In the genomic region with DNA sequence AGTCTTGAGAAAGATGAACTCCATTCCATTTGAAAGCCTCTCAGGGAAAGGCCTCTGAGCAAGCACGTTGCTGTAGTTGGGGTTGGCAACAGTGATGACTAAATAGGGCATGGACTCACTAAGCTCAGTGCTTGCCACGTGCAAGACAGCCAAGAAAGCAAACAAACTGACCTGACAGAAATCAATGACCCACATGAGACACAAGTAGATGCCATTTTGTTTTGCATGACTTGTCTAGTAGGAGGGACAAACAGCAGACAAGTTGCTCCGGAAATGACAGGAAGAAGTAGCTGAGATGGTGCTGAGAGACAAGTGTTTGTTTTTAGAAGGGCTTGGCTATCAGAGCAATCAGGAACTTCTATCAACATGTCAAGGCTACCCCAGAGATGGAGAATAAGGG, we compare ENCODE assay signal across 9 mouse cellular contexts.
"Had no signal": no experiment of that assay in that cellular context is flagged by ENCODE, and none has a peak within 500 bp of the region (broad histone marks: within the 10 kb centered on the region; RNA-seq: fewer than 3 reads in every experiment).

No protein-coding gene starts in this region.

- DNase-seq: kidney, adult 8-10 months; kidney, postnatal 25 days; layer of hippocampus, adult 9-11 months; lung, adult 2 months; lung, postnatal 4 days; midbrain, embryonic 14.5 days; retina, postnatal 1 day; right cerebral cortex, postnatal 4 days; spleen, adult 18-20 months had no signal
